ENCODE assay signal across 11 mouse cellular contexts in genomic region chr7:57419392-57419791, GRCm38 (mm10). TPM values are rescaled to one million over a fixed set of nuclear protein-coding genes. Genes with fewer than 3 reads are reported as not detected.
A peak's percentile ranks its signal among the peaks of the same experiment; 100 is the strongest.
DNase-seq lines count a peak whose midpoint lies in the region; ATAC-seq and TF ChIP-seq lines count a peak whose summit lies in the region.
"Had no signal": no experiment of that assay in that cellular context is flagged by ENCODE, and none has a peak within 500 bp of the region (broad histone marks: within the 10 kb centered on the region; RNA-seq: fewer than 3 reads in every experiment).

Gabrb3 (plus strand) TSS chr7:57419692.

- H3K27me3 ChIP-seq in hindbrain, embryonic 13.5 days, result no peaks in the 10 kb centered on the region
- H3K27me3 ChIP-seq in neural tube, embryonic 15.5 days (replicated peaks), result no peaks in the 10 kb centered on the region
- H3K27me3 ChIP-seq: embryonic facial prominence, embryonic 12.5 days; limb, embryonic 12.5 days; lung, embryonic 15.5 days had no signal

- H3K4me2 ChIP-seq in hindbrain, embryonic 13.5 days, result no peak within 1 kb of the TSS
- no peak within 1 kb of the TSS for H3K4me2 ChIP-seq in neural tube, embryonic 15.5 days
- H3K4me2 ChIP-seq: embryonic facial prominence, embryonic 12.5 days; limb, embryonic 12.5 days; lung, embryonic 15.5 days had no signal

- no peak for TF ChIP-seq CTCF in layer of hippocampus, adult 2 months (conservative IDR thresholded peaks at IDR 0.05)
- no peak for TF ChIP-seq CTCF in gastrocnemius, adult 2 months (IDR thresholded peaks at IDR 0.05)
- no peak for TF ChIP-seq CTCF in lung, adult 2 months (IDR thresholded peaks at IDR 0.05; ENCODE audit: insufficient read depth, low read length)

- no peak for DNase-seq in layer of hippocampus, adult 2 months (ENCODE audit: low spot score in 2 of 2)
- no peak for DNase-seq in layer of hippocampus, adult 9-11 months
- no peak for DNase-seq in left cerebral cortex, postnatal 10 days (ENCODE audit: extremely low spot score in 1 of 2, low spot score in 2 of 2)
- DNase-seq in gastrocnemius, adult 2 months, result no peak
- no peak for DNase-seq in lung, adult 2 months
- DNase-seq: kidney, adult 18-20 months had no signal

- ATAC-seq in hindbrain, embryonic 13.5 days (ENCODE audit: low FRiP score), result no peak
- ATAC-seq in neural tube, embryonic 15.5 days (ENCODE audit: low FRiP score), result no peak

- H3K4me3 ChIP-seq in layer of hippocampus, adult 2 months, result no peak within 1 kb of the TSS
- H3K4me3 ChIP-seq in hindbrain, embryonic 13.5 days, result no peak within 1 kb of the TSS
- no peak within 1 kb of the TSS for H3K4me3 ChIP-seq in neural tube, embryonic 15.5 days (replicated peaks)
- H3K4me3 ChIP-seq in gastrocnemius, adult 2 months, result no peak within 1 kb of the TSS
- no peak within 1 kb of the TSS for H3K4me3 ChIP-seq in lung, adult 2 months (replicated peaks; ENCODE audit: extremely low read depth, low read depth, low read length)
- H3K4me3 ChIP-seq: embryonic facial prominence, embryonic 12.5 days; limb, embryonic 12.5 days; lung, embryonic 15.5 days had no signal

- no peaks in the 10 kb centered on the region for H3K36me3 ChIP-seq in hindbrain, embryonic 13.5 days
- no peaks in the 10 kb centered on the region for H3K36me3 ChIP-seq in neural tube, embryonic 15.5 days
- H3K36me3 ChIP-seq: embryonic facial prominence, embryonic 12.5 days; limb, embryonic 12.5 days; lung, embryonic 15.5 days had no signal

- H3K9ac ChIP-seq in hindbrain, embryonic 13.5 days, result no peak within 1 kb of the TSS
- H3K9ac ChIP-seq in neural tube, embryonic 15.5 days (replicated peaks), result no peak within 1 kb of the TSS
- H3K9ac ChIP-seq: embryonic facial prominence, embryonic 12.5 days; limb, embryonic 12.5 days; lung, embryonic 15.5 days had no signal

- no peak for TF ChIP-seq POLR2A in lung, adult 2 months (IDR thresholded peaks at IDR 0.05; ENCODE audit: borderline replicate concordance, extremely low read depth, low read depth, low read length)

- H3K27ac ChIP-seq in layer of hippocampus, adult 2 months, result peak within 1 kb of the TSS; percentile 47; the same call in 1 of the 2 replicates
- no peak within 1 kb of the TSS for H3K27ac ChIP-seq in hindbrain, embryonic 13.5 days
- no peak within 1 kb of the TSS for H3K27ac ChIP-seq in neural tube, embryonic 15.5 days (replicated peaks)
- no peak within 1 kb of the TSS for H3K27ac ChIP-seq in gastrocnemius, adult 2 months
- H3K27ac ChIP-seq: embryonic facial prominence, embryonic 12.5 days; limb, embryonic 12.5 days; lung, embryonic 15.5 days had no signal

- WGBS in hindbrain, embryonic 13.5 days, result 91% methylated on average over 2 of the region's 2 CpGs
- WGBS in neural tube, embryonic 15.5 days, result 85% methylated on average over 2 of the region's 2 CpGs
- 64% methylated on average over 2 of the region's 2 CpGs for WGBS in lung, adult 2 months

- intact Hi-C loops in left cerebral cortex, postnatal 10 days (cut with DNase I), result no loop called here
- intact Hi-C loops in gastrocnemius, adult 2 months (cut with DNase I), result no loop called here

- no peaks in the 10 kb centered on the region for H3K9me3 ChIP-seq in hindbrain, embryonic 13.5 days
- no peaks in the 10 kb centered on the region for H3K9me3 ChIP-seq in neural tube, embryonic 15.5 days (replicated peaks)
- H3K9me3 ChIP-seq: embryonic facial prominence, embryonic 12.5 days; limb, embryonic 12.5 days; lung, embryonic 15.5 days had no signal

- no peaks in the 10 kb centered on the region for H3K4me1 ChIP-seq in hindbrain, embryonic 13.5 days (replicated peaks)
- no peaks in the 10 kb centered on the region for H3K4me1 ChIP-seq in neural tube, embryonic 15.5 days
- no peaks in the 10 kb centered on the region for H3K4me1 ChIP-seq in lung, adult 2 months (ENCODE audit: control insufficient read depth, insufficient read depth, low read length)
- H3K4me1 ChIP-seq: embryonic facial prominence, embryonic 12.5 days; limb, embryonic 12.5 days; lung, embryonic 15.5 days had no signal

RNA-seq across cellular contexts. Expression of gene Gabrb3, which starts in this region (rescaled TPM):
- 100 to 1,000 TPM; 276 to 305 TPM for total RNA-seq in layer of hippocampus, adult 2 months (2021)
- 32.3 and 35.8 TPM in 2 replicates for polyA plus RNA-seq in hindbrain, embryonic 13.5 days (2015; fragmentation: Nextera tagmentation; extraction: Ambion mirVana)
- 100 to 1,000 TPM; 258 to 276 TPM for total RNA-seq in left cerebral cortex, postnatal 10 days (2021)
- polyA plus RNA-seq in neural tube, embryonic 15.5 days (2015; fragmentation: Nextera tagmentation; extraction: Ambion mirVana), result 53.7 and 59.1 TPM in 2 replicates
- total RNA-seq in gastrocnemius, adult 2 months (2021), result under 1 TPM; 0.05 to 0.06 TPM
- 0.08 TPM in 2 replicates for polyA plus RNA-seq in lung, adult 2 months (2012; rRNA removed)

Comparison
In these comparisons a context has a peak if more than half of its experiments do, and no peak if none do; other contexts are left out.
1. RNA of gene Gabrb3 (total RNA-seq): 276 to 305 TPM in layer of hippocampus, adult 2 months and 258 to 276 TPM in left cerebral cortex, postnatal 10 days; 0.05 to 0.06 TPM in gastrocnemius, adult 2 months; every median in the first group is over 100 times any median in the second.
2. RNA of gene Gabrb3 (polyA plus RNA-seq): 53.7 to 59.1 TPM in neural tube, embryonic 15.5 days and 32.3 to 35.8 TPM in hindbrain, embryonic 13.5 days; 0.08 TPM in lung, adult 2 months; every median in the first group is over 10 times any median in the second.